Mouse (Mus musculus) testis, postnatal 14 days (tissue): ENCODE measurements around the gene Grap.

ENCODE experiments used
- DNase-seq: peaks from one replicate; pipeline ENCODE4 v3.0.0; 2021; ENCODE audit warnings: low spot score

Grap gene

GRCm38 (mm10) chr11:61683907-61684731 lies 31.1 kb downstream of the Grap start, which contains the start of gene Fam83g:
TSS of gene Fam83g (plus strand) at chr11:61684091.
- DNase-seq: peak; percentile 87

GRCm38 (mm10) chr11:61685119-61685725 lies 32.2 kb downstream of the Grap start:
- no peak for DNase-seq

- DNase-seq: no peak
These were observed 33.1 kb downstream of the Grap start for GRCm38 (mm10) chr11:61686141-61686540.

GRCm38 (mm10) chr11:61686906-61687453 lies 33.9 kb downstream of the Grap start:
- DNase-seq: no peak

GRCm38 (mm10) chr11:61687595-61687994 lies 34.5 kb downstream of the Grap start:
- DNase-seq: no peak

- no peak for DNase-seq
These were observed 39.9 kb downstream of the Grap start for GRCm38 (mm10) chr11:61692996-61693395.

GRCm38 (mm10) chr11:61698852-61699251 lies 45.8 kb downstream of the Grap start:
- DNase-seq: no peak

- DNase-seq: no peak
These were observed 46.4 kb downstream of the Grap start for GRCm38 (mm10) chr11:61699460-61699859.

GRCm38 (mm10) chr11:61699933-61700332 lies 46.9 kb downstream of the Grap start:
- DNase-seq: no peak

GRCm38 (mm10) chr11:61701696-61702095 lies 48.6 kb downstream of the Grap start:
- no peak for DNase-seq

GRCm38 (mm10) chr11:61702494-61702893 lies 49.4 kb downstream of the Grap start:
- no peak for DNase-seq

GRCm38 (mm10) chr11:61705581-61705980 lies 52.5 kb downstream of the Grap start:
- no peak for DNase-seq

- DNase-seq: no peak
These were observed 53.2 kb downstream of the Grap start for GRCm38 (mm10) chr11:61706232-61706631.

- DNase-seq: no peak
These were observed 55.9 kb downstream of the Grap start for GRCm38 (mm10) chr11:61708928-61709327.

GRCm38 (mm10) chr11:61713157-61713855 lies 60.2 kb downstream of the Grap start:
- DNase-seq: peak; percentile 62

GRCm38 (mm10) chr11:61714346-61715117 lies 61.5 kb downstream of the Grap start:
- DNase-seq: peak; percentile 67

- no peak for DNase-seq
These were observed 62.1 kb downstream of the Grap start for GRCm38 (mm10) chr11:61715130-61715529.

GRCm38 (mm10) chr11:61717990-61718389 lies 64.9 kb downstream of the Grap start:
- DNase-seq: no peak

GRCm38 (mm10) chr11:61719387-61719786 lies 66.3 kb downstream of the Grap start:
- no peak for DNase-seq

GRCm38 (mm10) chr11:61719826-61720225 lies 66.8 kb downstream of the Grap start:
- no peak for DNase-seq

GRCm38 (mm10) chr11:61720636-61721035 lies 67.6 kb downstream of the Grap start, which contains the start of gene Slc5a10:
TSS of gene Slc5a10 (minus strand) at chr11:61720826.
- DNase-seq: no peak

GRCm38 (mm10) chr11:61722077-61722476 lies 69.0 kb downstream of the Grap start:
- DNase-seq: no peak
